Mouse (Mus musculus) CH12.LX (cell line): ENCODE measurements around the gene Jmjd1c. TPM values are rescaled to one million over a fixed set of nuclear protein-coding genes. Genes with fewer than 3 reads are reported as not detected.

Experiments
- DNase-seq: peaks from one replicate; pipeline ENCODE4 v3.0.0-alpha.2; 2013; ENCODE audit errors: extremely low read depth
- H3K27ac ChIP-seq: 2 replicates; pipeline ENCODE4 v1.5.1; 2012; ENCODE audit warnings: low read depth, mild to moderate bottlenecking, control low read depth, moderate library complexity; ENCODE audit not compliant: insufficient read depth
- H3K27me3 ChIP-seq: replicated peaks from 2 replicates; pipeline ENCODE3; 2012; ENCODE audit warnings: inconsistent platforms
- H3K36me3 ChIP-seq, 2 experiments: replicated peaks in 1 of 2; 2 replicates each; pipeline versions ENCODE3 to v1.6.1; 2012; ENCODE audit warnings: inconsistent platforms in 1 of 2, low read length in 1 of 2, mild to moderate bottlenecking in 1 of 2, mixed read lengths in 1 of 2, moderate library complexity in 1 of 2; ENCODE audit not compliant: control insufficient read depth in 1 of 2, insufficient read depth in 1 of 2
- H3K4me1 ChIP-seq, 2 experiments: 2 replicates each; pipeline ENCODE4 v1.6.1; 2012; ENCODE audit warnings: inconsistent platforms in 1 of 2, moderate library complexity in 1 of 2; ENCODE audit not compliant: insufficient read depth in 2 of 2, control insufficient read depth in 1 of 2
- H3K4me2 ChIP-seq: 2 replicates; pipeline ENCODE4 v1.6.1; 2012; ENCODE audit warnings: low read depth, mild to moderate bottlenecking, control low read depth; ENCODE audit not compliant: poor library complexity, insufficient read depth, severe bottlenecking
- H3K4me3 ChIP-seq, 3 experiments: fragments of 150-350 bp in 1 of 3; sonication (generic) in 1 of 3; replicated peaks in 1 of 3; 2 replicates each; pipeline versions ENCODE3 to v1.5.1; 2011 to 2012; ENCODE audit warnings: low read depth in 2 of 3, low read length in 2 of 3, mild to moderate bottlenecking in 2 of 3, moderate library complexity in 2 of 3, control low read depth in 1 of 3, improper control_type of control experiment in 1 of 3, inconsistent platforms in 1 of 3, mixed read lengths in 1 of 3; ENCODE audit not compliant: poor library complexity in 1 of 3
- H3K79me2 ChIP-seq: replicated peaks from 2 replicates; pipeline ENCODE4 v1.6.1; 2012; ENCODE audit warnings: mild to moderate bottlenecking, moderate library complexity; ENCODE audit not compliant: control insufficient read depth, poor library complexity, insufficient read depth, severe bottlenecking; ENCODE audit errors: extremely low read depth
- H3K9ac ChIP-seq: 2 replicates; pipeline ENCODE4 v1.6.1; 2012; ENCODE audit warnings: low read depth, mild to moderate bottlenecking, control low read depth, moderate library complexity; ENCODE audit not compliant: insufficient read depth
- H3K9me3 ChIP-seq: replicated peaks from 2 replicates; pipeline ENCODE3; 2012; ENCODE audit warnings: low read length, inconsistent platforms, mixed read lengths
- CTCF ChIP-seq, 2 experiments: IDR thresholded peaks in 1 of 2; conservative IDR thresholded peaks in 1 of 2; 2 replicates each; pipeline ENCODE4 v1.5.1; 2011 to 2012; ENCODE audit warnings: low read depth in 2 of 2, low read length in 2 of 2, improper control_type of control experiment in 1 of 2, inconsistent platforms in 1 of 2, mild to moderate bottlenecking in 1 of 2, moderate library complexity in 1 of 2
- ETS1 ChIP-seq: conservative IDR thresholded peaks from 2 replicates; pipeline ENCODE4 v1.6.1; 2012; ENCODE audit warnings: low read depth, mild to moderate bottlenecking, inconsistent platforms, low read length, improper control_type of control experiment, moderate library complexity
- GABPA ChIP-seq: IDR thresholded peaks from 2 replicates; pipeline ENCODE4 v1.6.1; 2012; ENCODE audit warnings: low read depth, low read length, improper control_type of control experiment, inconsistent platforms; ENCODE audit not compliant: insufficient replicate concordance
- HCFC1 ChIP-seq: IDR thresholded peaks from 2 replicates; pipeline ENCODE4 v1.6.1; 2012; ENCODE audit warnings: low read depth, mild to moderate bottlenecking, inconsistent platforms, low read length, improper control_type of control experiment
- IRF4 ChIP-seq: IDR thresholded peaks from 2 replicates; pipeline ENCODE4 v1.6.1; 2014; ENCODE audit warnings: low read depth, mild to moderate bottlenecking, inconsistent platforms, low read length, improper control_type of control experiment
- JUN ChIP-seq: IDR thresholded peaks from 2 replicates; pipeline ENCODE4 v1.6.1; 2011; ENCODE audit warnings: low read depth, mild to moderate bottlenecking, low read length, improper control_type of control experiment, moderate library complexity; ENCODE audit not compliant: insufficient read depth
- KAT2A ChIP-seq: IDR thresholded peaks from 2 replicates; pipeline ENCODE4 v1.6.1; 2012; ENCODE audit warnings: low read length, improper control_type of control experiment, inconsistent platforms; ENCODE audit not compliant: insufficient replicate concordance
- MYC ChIP-seq: IDR thresholded peaks from 2 replicates; pipeline ENCODE4 v1.6.1; 2011; ENCODE audit warnings: low read depth, mild to moderate bottlenecking, improper control_type of control experiment, low read length
- PAX5 ChIP-seq: IDR thresholded peaks from 2 replicates; pipeline ENCODE4 v1.6.1; 2012; ENCODE audit warnings: low read length, inconsistent platforms, mixed read lengths
- POLR2A ChIP-seq: IDR thresholded peaks from 2 replicates; pipeline ENCODE4 v1.6.1; 2011; ENCODE audit warnings: low read depth, mild to moderate bottlenecking, improper control_type of control experiment, low read length
- RAD21 ChIP-seq: IDR thresholded peaks from 2 replicates; pipeline ENCODE4 v1.6.1; 2011; ENCODE audit warnings: low read depth, mild to moderate bottlenecking, low read length, improper control_type of control experiment, moderate library complexity
- RCOR1 ChIP-seq: conservative IDR thresholded peaks from 2 replicates; pipeline ENCODE4 v1.6.1; 2012; ENCODE audit warnings: low read depth, mild to moderate bottlenecking, inconsistent platforms, low read length, improper control_type of control experiment
- SMC3 ChIP-seq: IDR thresholded peaks from 2 replicates; pipeline ENCODE4 v1.6.1; 2011; ENCODE audit warnings: low read depth, low read length, improper control_type of control experiment
- TBP ChIP-seq: conservative IDR thresholded peaks from 2 replicates; pipeline ENCODE4 v1.6.1; 2011; ENCODE audit warnings: low read depth, low read length, improper control_type of control experiment
- UBTF ChIP-seq: IDR thresholded peaks from 2 replicates; pipeline ENCODE4 v1.6.1; 2012; ENCODE audit warnings: low read depth, mild to moderate bottlenecking, inconsistent platforms, low read length, improper control_type of control experiment, moderate library complexity
- ZKSCAN1 ChIP-seq: IDR thresholded peaks from 2 replicates; pipeline ENCODE4 v1.6.1; 2012; ENCODE audit warnings: low read depth, inconsistent platforms, low read length, improper control_type of control experiment, borderline replicate concordance
- ZMIZ1 ChIP-seq: IDR thresholded peaks from 2 replicates; pipeline ENCODE4 v1.6.1; 2012; ENCODE audit warnings: low read depth, mild to moderate bottlenecking, inconsistent platforms, low read length, improper control_type of control experiment
- ZNF384 ChIP-seq: IDR thresholded peaks from 2 replicates; pipeline ENCODE4 v1.6.1; 2012; ENCODE audit warnings: low read depth, low read length, improper control_type of control experiment, inconsistent platforms
- dilution Hi-C: fragments of 300-500 bp; cut with MboI; formaldehyde crosslinking; loops from 2 replicates; pipeline ENCODE4 v1.14.3; 2020; ENCODE audit warnings: low sequenced_read_pairs; ENCODE audit not compliant: extremely low pct_unique_long_range_greater_than_20kb, extremely low pct_ligation_motif_present
- in situ Hi-C: fragments of 300-500 bp; cut with MboI; formaldehyde crosslinking; loops from 3 replicates; pipeline ENCODE4 v1.14.3; 2019; ENCODE audit warnings: low sequenced_read_pairs, low pct_ligation_motif_present, low pct_unique_long_range_greater_than_20kb, mixed read lengths
- polyA plus RNA-seq: library from polyadenylated mRNA; unstranded; fragments of >175 nt; gene quantifications from 2 replicates; pipeline ENCODE4 v1.2.1, GENCODE M21; 2012; ENCODE audit warnings: low read depth; ENCODE audit not compliant: insufficient read length
- total RNA-seq, 2 experiments: library from RNA; depleted of rRNA; stranded (reverse); fragments of 300-350 nt in 1 of 2; fragments of >200 nt in 1 of 2; gene quantifications; 2 replicates each; pipeline ENCODE4 v1.2.3; 2012 to 2014

Jmjd1c gene
- total and polyA plus RNA-seq, 3 experiments = 41.2 to 50.1 (median 41.6) TPM

DNA sequence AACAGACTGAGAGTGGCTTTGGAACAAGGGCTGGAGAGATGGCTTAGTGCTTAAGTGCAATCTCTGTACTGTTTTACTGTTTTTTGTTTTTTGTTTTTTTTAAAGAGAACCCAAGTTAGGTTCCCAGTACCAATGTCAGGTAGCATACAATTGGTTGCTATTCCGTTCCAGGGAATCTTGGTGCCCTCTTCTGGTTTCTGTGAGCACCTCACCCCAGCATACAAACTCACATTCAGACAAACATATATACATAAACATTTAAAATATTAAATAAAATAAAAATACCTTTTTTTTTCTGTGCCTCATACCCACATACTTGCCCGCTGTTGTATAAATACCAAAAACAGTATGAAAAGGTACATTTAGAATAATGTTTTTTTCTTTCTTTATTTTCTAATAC is 38.4 kb downstream of the Jmjd1c start:
- H3K9ac ChIP-seq = no peak overlapping the region
- no peak overlapping the region for H3K4me3 ChIP-seq
- peaks cover 3 to 7% of the 10 kb centered on the region in 2 experiments for H3K36me3 ChIP-seq
- no peak overlapping the region for H3K4me2 ChIP-seq
- no peak for TF ChIP-seq ZKSCAN1
- no peak for TF ChIP-seq HCFC1
- peak; percentile 41 for TF ChIP-seq RAD21
- no peak for TF ChIP-seq UBTF
- TF ChIP-seq SMC3 = peak; percentile 32; the same call in 1 of the 2 replicates
- no peak for TF ChIP-seq ETS1
- no peak for TF ChIP-seq MYC
- TF ChIP-seq TBP = no peak
- peak in 1 of 2 experiments; percentile 45; a peak in 2 of 4 replicates for TF ChIP-seq CTCF (conservative IDR thresholded peaks at IDR 0.05 in 1 of 2, IDR thresholded peaks at IDR 0.05 in 1 of 2; ENCODE audit: low read depth in 2 of 2, low read length in 2 of 2)
- 0 out of 2 replicates have a peak, but pooled peaks have one; percentile 9 for TF ChIP-seq ZNF384
- TF ChIP-seq GABPA = no peak
- TF ChIP-seq JUN = no peak
- TF ChIP-seq PAX5 = no peak
- no peak for TF ChIP-seq IRF4
- no peak for TF ChIP-seq ZMIZ1
- peaks cover 3 to 26% of the 10 kb centered on the region in 2 experiments; a peak in 2 of 4 replicates for H3K4me1 ChIP-seq
- no peaks in the 10 kb centered on the region for H3K27me3 ChIP-seq
- dilution Hi-C loops (no loop called here), in situ Hi-C loops (no loop called here)
- no peak overlapping the region for H3K27ac ChIP-seq
- H3K9me3 ChIP-seq = no peaks in the 10 kb centered on the region
- no peak for DNase-seq
- H3K79me2 ChIP-seq = peaks cover 58% of the 10 kb centered on the region

DNA sequence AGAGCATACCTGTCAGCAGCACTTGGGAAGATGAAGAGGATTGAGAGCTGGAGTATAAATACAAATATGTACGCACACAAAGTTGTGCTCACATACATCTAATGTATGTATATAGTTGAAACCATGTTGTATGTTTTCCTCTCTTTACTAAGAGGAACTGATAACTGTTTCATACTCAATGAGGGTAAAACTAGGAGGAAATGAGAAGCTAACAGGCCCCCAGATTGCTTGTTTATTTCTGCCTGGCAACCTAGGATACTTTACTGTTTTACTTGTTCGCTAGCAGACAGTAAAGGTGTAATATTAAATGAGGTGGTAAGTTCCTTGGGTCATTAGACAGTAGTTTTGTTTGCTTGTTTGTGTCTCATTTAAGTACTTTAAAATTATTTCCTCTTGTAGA is 41.5 kb downstream of the Jmjd1c start:
- H3K36me3 ChIP-seq = peaks cover 3 to 9% of the 10 kb centered on the region in 2 experiments
- dilution Hi-C loops = no loop called here
- no peak overlapping the region for H3K9ac ChIP-seq
- no peaks in the 10 kb centered on the region for H3K9me3 ChIP-seq
- no peak overlapping the region for H3K4me2 ChIP-seq
- no peak for TF ChIP-seq SMC3
- no peak for TF ChIP-seq RCOR1
- TF ChIP-seq GABPA = no peak
- no peak for TF ChIP-seq MYC
- no peak for TF ChIP-seq JUN
- no peak for TF ChIP-seq POLR2A
- no peak for TF ChIP-seq KAT2A
- no peak overlapping the region for H3K4me3 ChIP-seq
- H3K27ac ChIP-seq = no peak overlapping the region
- in situ Hi-C loops = no loop called here
- peaks cover 58% of the 10 kb centered on the region for H3K79me2 ChIP-seq
- peaks cover 3 to 21% of the 10 kb centered on the region in 2 experiments; a peak in 2 of 4 replicates for H3K4me1 ChIP-seq
- no peaks in the 10 kb centered on the region for H3K27me3 ChIP-seq
- DNase-seq = no peak
